In the genomic region with DNA sequence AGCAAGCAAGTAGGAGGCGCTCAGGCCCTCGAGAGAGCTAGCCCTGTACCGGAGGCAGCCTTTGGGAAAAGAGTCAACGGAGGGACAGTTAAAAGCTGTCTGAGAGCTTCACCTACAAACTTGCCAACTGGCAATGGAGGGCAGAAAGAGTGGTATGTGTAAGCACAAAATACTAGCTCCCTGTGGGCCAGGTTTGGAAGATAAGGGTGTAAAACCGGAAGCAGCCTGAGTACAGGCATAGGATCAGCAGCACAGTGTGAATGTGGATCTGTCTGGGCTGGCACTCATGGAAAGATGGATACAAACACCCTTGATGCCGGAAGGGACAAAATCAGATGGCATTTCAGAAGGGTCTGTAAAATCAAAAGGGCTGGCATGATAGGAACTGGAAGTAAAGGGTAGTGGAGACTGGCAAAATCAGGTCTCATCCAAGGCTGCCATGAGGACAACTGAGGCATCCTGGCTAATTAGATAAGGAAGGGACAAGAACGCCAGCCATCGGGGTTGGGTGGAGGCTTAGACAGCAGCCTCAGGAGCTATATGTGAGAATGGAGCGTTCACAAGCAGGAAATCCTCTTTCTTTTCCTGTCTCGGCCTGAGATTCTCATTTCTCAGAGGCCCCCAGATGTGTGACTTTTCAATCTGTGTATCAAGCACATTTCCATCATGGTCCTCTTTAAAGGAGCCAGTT, we compare ENCODE assay signal across 11 mouse cellular contexts.
"Had no signal": no experiment of that assay in that cellular context is flagged by ENCODE, and none has a peak within 500 bp of the region (broad histone marks: within the 10 kb centered on the region; RNA-seq: fewer than 3 reads in every experiment).

No protein-coding gene starts in this region.

- H3K9ac ChIP-seq: limb, embryonic 15.5 days; lung, embryonic 15.5 days; midbrain, embryonic 13.5 days had no signal

- H3K27ac ChIP-seq: limb, embryonic 15.5 days; lung, embryonic 15.5 days; midbrain, embryonic 13.5 days; stomach, postnatal 0 days had no signal

- H3K4me1 ChIP-seq: limb, embryonic 15.5 days; lung, embryonic 15.5 days; midbrain, embryonic 13.5 days had no signal

- H3K9me3 ChIP-seq: limb, embryonic 15.5 days; lung, embryonic 15.5 days; midbrain, embryonic 13.5 days had no signal

- DNase-seq: kidney, adult 8-10 months; kidney, postnatal 25 days; layer of hippocampus, adult 9-11 months; layer of hippocampus, postnatal 36 days; lung, postnatal 14 days; thymus, postnatal 25 days had no signal

- H3K4me3 ChIP-seq: limb, embryonic 15.5 days; lung, embryonic 15.5 days; midbrain, embryonic 13.5 days had no signal

- H3K4me2 ChIP-seq: limb, embryonic 15.5 days; lung, embryonic 15.5 days; midbrain, embryonic 13.5 days had no signal

- ATAC-seq: intestine, postnatal 0 days; midbrain, embryonic 13.5 days had no signal

- H3K27me3 ChIP-seq: limb, embryonic 15.5 days; lung, embryonic 15.5 days; midbrain, embryonic 13.5 days had no signal
